Mouse (Mus musculus) ES-E14 (cell line): ENCODE data around the gene Slco2a1.

ENCODE experiments used
- CHD2 ChIP-seq: IDR thresholded peaks from 2 replicates; pipeline ENCODE4 v1.6.1; 2014; ENCODE audit warnings: mild to moderate bottlenecking, low read depth, low read length, inconsistent platforms
- HCFC1 ChIP-seq: IDR thresholded peaks from 2 replicates; pipeline ENCODE4 v1.6.1; 2012; ENCODE audit warnings: low read length, inconsistent platforms, borderline replicate concordance; ENCODE audit not compliant: insufficient read depth
- MAFK ChIP-seq: IDR thresholded peaks from 2 replicates; pipeline ENCODE4 v1.6.1; 2014; ENCODE audit warnings: mild to moderate bottlenecking, low read depth, low read length, inconsistent platforms; ENCODE audit not compliant: insufficient read depth
- ZNF384 ChIP-seq: IDR thresholded peaks from 2 replicates; pipeline ENCODE4 v1.6.1; 2012; ENCODE audit warnings: low read depth, low read length, inconsistent platforms

DNA sequence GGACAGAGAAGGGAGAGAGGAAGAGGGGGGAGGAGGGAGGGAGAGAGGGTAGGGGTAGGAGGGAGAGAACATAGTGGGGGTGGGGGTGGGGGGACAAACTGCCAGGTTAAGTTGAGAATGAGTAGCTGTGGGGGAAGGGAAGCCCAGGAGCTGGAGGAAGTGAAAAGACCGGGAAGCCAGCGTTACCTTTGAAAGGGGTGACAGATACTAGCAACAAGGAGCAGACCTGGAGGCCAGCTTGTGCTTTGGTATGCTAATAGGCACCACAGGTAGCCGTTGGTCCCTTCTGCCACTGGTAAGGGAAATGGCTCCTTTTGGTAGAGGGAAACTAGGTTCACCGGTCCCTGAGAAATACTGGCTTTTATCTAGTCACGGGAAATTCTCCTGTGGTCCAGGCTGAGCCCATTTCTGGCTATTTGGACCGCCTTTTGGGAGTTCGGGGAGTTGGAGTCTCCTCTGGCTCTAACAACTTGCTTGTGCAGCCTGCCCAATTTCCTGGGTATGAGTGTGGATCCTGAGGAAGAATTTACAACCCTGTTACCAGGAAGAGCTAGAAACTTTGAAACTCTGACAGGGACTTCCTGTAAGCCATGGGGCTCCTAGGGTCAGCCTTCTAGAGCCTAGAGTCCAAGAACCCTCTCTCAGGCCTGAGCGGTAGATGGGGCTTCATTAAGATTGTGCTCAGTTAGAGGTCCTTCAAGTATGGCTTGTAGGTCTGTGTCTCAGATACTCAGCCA, 27.0 kb upstream of the Slco2a1 start:
- TF ChIP-seq CHD2 (no peak), HCFC1 (no peak), ZNF384 (no peak), MAFK (no peak)
